Mouse (Mus musculus): ENCODE results near the gene Cnih4. TPM values are rescaled to one million over a fixed set of nuclear protein-coding genes. Genes with fewer than 3 reads are reported as not detected.

Gene Cnih4
- polyA plus RNA-seq, 1 experiment: 56.8 TPM

DNA sequence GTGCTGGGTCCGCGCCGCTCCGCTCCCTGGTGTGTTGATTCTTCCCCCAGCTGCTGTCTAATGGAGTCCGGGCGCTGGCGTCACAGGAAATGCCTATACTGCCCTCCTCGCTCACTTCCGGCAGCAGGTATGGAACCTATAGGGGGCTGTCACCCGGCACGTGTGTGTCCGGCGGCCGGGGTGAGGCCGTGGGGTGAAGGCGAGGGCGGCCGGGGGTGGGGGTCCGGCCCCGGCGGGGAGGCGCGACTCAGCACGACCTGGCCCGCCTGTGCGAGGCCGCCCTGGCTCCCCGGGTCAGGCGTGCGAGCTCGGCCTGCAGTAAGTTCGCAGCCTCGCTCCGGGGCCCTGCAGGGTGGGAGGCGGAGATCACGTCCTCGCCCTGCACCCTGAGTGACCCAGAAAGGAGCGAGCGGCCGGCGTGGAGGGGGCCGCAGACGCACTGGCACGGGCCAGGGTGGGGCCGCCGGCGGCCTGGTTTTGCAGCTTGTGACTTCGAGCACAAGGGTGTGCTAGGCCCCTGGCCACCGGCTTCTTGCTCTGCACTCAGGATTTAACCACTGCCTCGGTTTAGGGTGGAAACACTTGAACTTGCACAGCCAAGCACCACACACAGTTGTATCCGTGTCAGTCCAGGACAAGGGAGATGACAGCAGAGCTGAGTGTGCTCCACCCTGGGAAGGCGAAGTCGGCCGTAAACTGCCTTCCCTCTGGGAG is 67.6 kb downstream of the Cnih4 start, which contains the start of gene Wdr26:
Gene Wdr26, minus strand, starts transcription at position 82 of the 714 bp plus-strand sequence.
- Histone ChIP-seq H3K36me3 (ENCODE audit: control insufficient read depth, insufficient read depth) (peaks cover 8% of the 10 kb centered on the region), H3K27me3 (ENCODE audit: control insufficient read depth, insufficient read depth, insufficient read length) (no peaks in the 10 kb centered on the region), H3K79me2 (ENCODE audit: control insufficient read depth, insufficient read depth) (peaks cover 53% of the 10 kb centered on the region), H3K4me2 (ENCODE audit: low read depth) (peak within 1 kb of the TSS; percentile 78), H3ac (ENCODE audit: control insufficient read depth, insufficient read length) (peak within 1 kb of the TSS; percentile 52), H3K4me3 (peak within 1 kb of the TSS; percentile 62)
- peak; percentile 62 for TF ChIP-seq POLR2AphosphoS2 (IDR thresholded peaks at IDR 0.05; ENCODE audit: insufficient read length, low read depth)
- TF ChIP-seq POLR2A (IDR thresholded peaks at IDR 0.05; ENCODE audit: insufficient read length, low read depth): peak; percentile 69
- no peak for TF ChIP-seq SRF (IDR thresholded peaks at IDR 0.05; ENCODE audit: control insufficient read depth, insufficient read length, low read depth)
- peak in 2 of 3 experiments; percentile 6 to 9 for TF ChIP-seq MYOG (IDR thresholded peaks at IDR 0.05; ENCODE audit: control insufficient read depth in 1 of 3, insufficient read depth in 1 of 3, insufficient read length in 2 of 3, low read depth in 2 of 3)

DNA sequence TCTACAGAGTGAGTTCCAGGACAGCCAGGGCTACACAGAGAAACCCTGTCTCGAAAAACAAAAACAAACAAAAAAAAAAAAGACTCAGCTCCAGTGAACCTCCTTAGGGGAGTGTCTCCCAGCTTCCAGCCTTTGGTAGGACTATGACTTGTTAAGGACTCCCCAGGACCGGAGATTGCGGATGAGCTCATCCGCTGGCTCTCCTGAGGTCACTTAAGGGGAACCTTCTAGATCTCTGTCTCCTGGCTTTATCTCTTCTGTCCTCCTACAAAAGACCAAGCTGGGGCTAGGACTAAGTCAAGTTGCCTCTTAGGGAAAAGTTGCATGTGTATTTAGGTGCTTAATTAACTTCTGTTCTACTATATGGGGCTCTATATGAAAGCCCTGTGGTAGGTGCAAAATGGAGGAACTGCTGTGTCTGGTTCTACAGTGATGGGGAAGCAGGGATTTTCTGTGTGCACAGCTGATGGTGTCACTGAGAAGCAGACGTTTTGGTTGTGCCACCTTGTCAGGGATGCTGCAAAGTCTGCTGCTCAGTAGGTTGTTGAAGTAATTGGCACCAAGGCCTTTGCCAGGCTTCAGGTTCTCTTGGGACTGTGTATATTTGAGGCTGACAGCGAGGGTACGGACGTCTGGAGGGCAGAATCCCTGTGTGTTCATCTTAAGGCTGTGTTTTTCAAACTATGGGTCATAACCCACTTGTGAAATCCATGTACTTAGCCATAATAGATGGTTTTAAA is 70.0 kb downstream of the Cnih4 start:
- Histone ChIP-seq H3K4me3 (no peak overlapping the region), H3K27me3 (ENCODE audit: control insufficient read depth, insufficient read depth, insufficient read length) (no peaks in the 10 kb centered on the region), H3K79me2 (ENCODE audit: control insufficient read depth, insufficient read depth) (peaks cover 29% of the 10 kb centered on the region), H3ac (ENCODE audit: control insufficient read depth, insufficient read length) (no peak overlapping the region), H3K4me2 (ENCODE audit: low read depth) (no peak overlapping the region), H3K36me3 (ENCODE audit: control insufficient read depth, insufficient read depth) (no peaks in the 10 kb centered on the region)
- no peak for TF ChIP-seq MYOG (IDR thresholded peaks at IDR 0.05; ENCODE audit: control insufficient read depth in 1 of 3, insufficient read depth in 1 of 3, insufficient read length in 2 of 3, low read depth in 2 of 3)
- TF ChIP-seq CEBPB (IDR thresholded peaks at IDR 0.05; ENCODE audit: insufficient read depth, poor library complexity, severe bottlenecking): no peak

DNA sequence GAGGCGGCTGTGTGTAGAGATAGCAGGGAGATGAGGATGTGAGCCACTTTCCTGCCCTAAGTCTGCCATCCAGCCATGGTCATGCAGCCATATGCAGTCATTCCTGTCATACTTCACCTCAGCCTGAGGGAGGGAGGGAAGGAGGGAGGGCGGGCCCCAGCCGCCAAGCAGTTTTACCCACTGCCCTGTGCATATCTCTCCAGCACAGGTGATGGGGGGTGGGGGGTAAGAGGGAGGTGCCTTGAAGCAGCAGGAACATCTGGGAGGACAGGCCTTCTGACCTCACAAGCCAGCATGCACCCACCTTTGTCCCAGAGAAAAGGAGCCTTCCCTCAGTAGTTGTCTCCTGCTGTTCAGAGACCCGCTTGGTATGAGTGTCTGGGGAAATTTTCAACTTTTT is 71.8 kb downstream of the Cnih4 start:
- Histone ChIP-seq H3K27me3 (ENCODE audit: control insufficient read depth, insufficient read depth, insufficient read length) (no peaks in the 10 kb centered on the region), H3K4me2 (ENCODE audit: low read depth) (no peak overlapping the region), H3K4me3 (no peak overlapping the region), H3K79me2 (ENCODE audit: control insufficient read depth, insufficient read depth) (peaks cover 13% of the 10 kb centered on the region), H3K36me3 (ENCODE audit: control insufficient read depth, insufficient read depth) (no peaks in the 10 kb centered on the region), H3ac (ENCODE audit: control insufficient read depth, insufficient read length) (no peak overlapping the region)
- TF ChIP-seq MYOD1 (IDR thresholded peaks at IDR 0.05; ENCODE audit: control insufficient read depth in 1 of 3, insufficient read length in 2 of 3, low read depth in 2 of 3): no peak

Other genes with a start within 250 kb of the Cnih4 start
- 52.6 TPM for gene Pycr2, start 240.4 kb upstream of the Cnih4 start, polyA plus RNA-seq (2012; fragmentation: generic; extraction: Trizol)
- gene Lefty1, start 209.7 kb upstream of the Cnih4 start, polyA plus RNA-seq (2012; fragmentation: generic; extraction: Trizol): 2.9 TPM
- gene Tmem63a, start 202.3 kb upstream of the Cnih4 start, polyA plus RNA-seq (2012; fragmentation: generic; extraction: Trizol): 45.5 TPM
- gene Ephx1, start 123.8 kb upstream of the Cnih4 start, polyA plus RNA-seq (2012; fragmentation: generic; extraction: Trizol): 116 TPM
- gene 9130409I23Rik, start 93.5 kb upstream of the Cnih4 start, polyA plus RNA-seq (2012; fragmentation: generic; extraction: Trizol): not detected
- gene Nvl, start 489 bp upstream of the Cnih4 start, polyA plus RNA-seq (2012; fragmentation: generic; extraction: Trizol): 7.8 TPM
- 47.7 TPM for gene Wdr26, start 67.3 kb downstream of the Cnih4 start, polyA plus RNA-seq (2012; fragmentation: generic; extraction: Trizol)
- 0.37 TPM for gene Cnih3, start 207.9 kb downstream of the Cnih4 start, polyA plus RNA-seq (2012; fragmentation: generic; extraction: Trizol)

Data from myocyte (in vitro differentiated cells).